Mouse (Mus musculus): Measurements from ENCODE around the gene Spint2. TPM values are rescaled to one million over a fixed set of nuclear protein-coding genes. Genes with fewer than 3 reads are reported as not detected.

Gene Spint2
- 75.5 and 79.3 TPM in 2 replicates for polyA plus RNA-seq (2016; fragmentation: Nextera tagmentation; extraction: Ambion mirVana)

DNA sequence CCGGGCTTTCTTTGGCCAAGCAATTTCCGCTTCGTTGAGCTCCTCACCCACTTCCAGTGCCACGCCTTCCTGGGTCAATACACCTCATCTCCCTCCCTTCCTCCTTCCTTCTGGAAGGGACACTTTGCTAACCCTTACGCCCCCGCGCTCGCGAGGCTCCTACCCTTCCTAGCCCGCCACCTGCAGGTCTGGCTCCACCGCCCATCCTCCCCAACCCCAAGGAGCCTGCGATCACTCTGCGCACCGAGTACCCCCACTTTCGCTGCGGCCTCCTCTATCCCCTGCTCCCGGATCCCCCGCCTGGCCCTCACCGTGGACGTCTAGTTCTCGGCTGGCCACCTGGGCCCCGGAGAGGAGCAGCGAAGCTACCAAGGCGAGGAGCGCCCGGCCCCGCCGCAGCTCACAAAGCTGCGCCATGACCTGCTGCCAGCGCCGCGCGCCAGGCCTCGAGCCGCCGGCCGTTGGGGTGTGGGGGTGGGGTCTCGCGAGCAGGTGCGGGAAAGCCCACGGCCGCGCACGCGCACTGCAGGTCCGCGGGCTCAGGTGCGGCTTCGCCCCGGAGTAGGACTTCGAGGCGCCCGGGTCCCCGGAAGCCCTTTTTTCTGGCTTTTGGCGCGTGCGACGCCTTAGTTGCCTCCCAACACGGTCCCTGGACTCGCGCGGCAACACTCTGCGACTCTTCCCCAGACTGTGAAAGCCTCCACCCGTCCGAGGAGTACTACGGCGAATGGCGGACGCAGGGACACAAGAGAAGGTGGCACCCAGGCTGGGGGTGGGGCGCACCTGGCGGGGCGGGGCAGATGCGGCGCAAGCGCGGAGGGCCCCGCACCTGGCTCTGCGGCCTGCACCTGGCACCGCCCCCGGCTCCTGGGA, at the start of gene Spint2:
Gene Spint2 (minus strand): TSS at position 712 of the 873 bp plus-strand sequence.
- WGBS: under 1% methylated on average over 80 of the region's 80 CpGs
- Histone ChIP-seq H3K27ac (replicated peaks) (peak within 1 kb of the TSS; percentile 85), H3K36me3 (replicated peaks) (no peaks in the 10 kb centered on the region), H3K4me1 (peaks cover 30% of the 10 kb centered on the region), H3K4me3 (peak within 1 kb of the TSS; percentile 76), H3K9me3 (no peaks in the 10 kb centered on the region), H3K27me3 (replicated peaks; ENCODE audit: low read depth, poor library complexity, severe bottlenecking) (peaks cover 69% of the 10 kb centered on the region)
- peak; percentile 78 for DNase-seq (ENCODE audit: low spot score)

- Histone ChIP-seq H3K27me3 (replicated peaks; ENCODE audit: low read depth, poor library complexity, severe bottlenecking) (no peaks in the 10 kb centered on the region), H3K4me1 (peaks cover 1% of the 10 kb centered on the region; the same call in 1 of the 2 replicates), H3K9me3 (no peaks in the 10 kb centered on the region), H3K4me3 (no peak overlapping the region), H3K27ac (replicated peaks) (no peak overlapping the region), H3K36me3 (replicated peaks) (peaks cover 77% of the 10 kb centered on the region)
- WGBS: 93% methylated on average over 16 of the region's 16 CpGs
- DNase-seq (ENCODE audit: low spot score): no peak
These were observed 47.3 kb upstream of the Spint2 start for GRCm38 (mm10) chr7:29328984-29329383.

- Histone ChIP-seq H3K36me3 (replicated peaks) (peaks cover 72% of the 10 kb centered on the region), H3K27ac (replicated peaks) (no peak overlapping the region), H3K4me1 (peaks cover 2% of the 10 kb centered on the region), H3K9me3 (no peaks in the 10 kb centered on the region), H3K27me3 (replicated peaks; ENCODE audit: low read depth, poor library complexity, severe bottlenecking) (no peaks in the 10 kb centered on the region), H3K4me3 (no peak overlapping the region)
- 89% methylated on average over 6 of the region's 6 CpGs for WGBS
- no peak for DNase-seq (ENCODE audit: low spot score)
These were observed 45.4 kb upstream of the Spint2 start for GRCm38 (mm10) chr7:29327087-29327486.

DNA sequence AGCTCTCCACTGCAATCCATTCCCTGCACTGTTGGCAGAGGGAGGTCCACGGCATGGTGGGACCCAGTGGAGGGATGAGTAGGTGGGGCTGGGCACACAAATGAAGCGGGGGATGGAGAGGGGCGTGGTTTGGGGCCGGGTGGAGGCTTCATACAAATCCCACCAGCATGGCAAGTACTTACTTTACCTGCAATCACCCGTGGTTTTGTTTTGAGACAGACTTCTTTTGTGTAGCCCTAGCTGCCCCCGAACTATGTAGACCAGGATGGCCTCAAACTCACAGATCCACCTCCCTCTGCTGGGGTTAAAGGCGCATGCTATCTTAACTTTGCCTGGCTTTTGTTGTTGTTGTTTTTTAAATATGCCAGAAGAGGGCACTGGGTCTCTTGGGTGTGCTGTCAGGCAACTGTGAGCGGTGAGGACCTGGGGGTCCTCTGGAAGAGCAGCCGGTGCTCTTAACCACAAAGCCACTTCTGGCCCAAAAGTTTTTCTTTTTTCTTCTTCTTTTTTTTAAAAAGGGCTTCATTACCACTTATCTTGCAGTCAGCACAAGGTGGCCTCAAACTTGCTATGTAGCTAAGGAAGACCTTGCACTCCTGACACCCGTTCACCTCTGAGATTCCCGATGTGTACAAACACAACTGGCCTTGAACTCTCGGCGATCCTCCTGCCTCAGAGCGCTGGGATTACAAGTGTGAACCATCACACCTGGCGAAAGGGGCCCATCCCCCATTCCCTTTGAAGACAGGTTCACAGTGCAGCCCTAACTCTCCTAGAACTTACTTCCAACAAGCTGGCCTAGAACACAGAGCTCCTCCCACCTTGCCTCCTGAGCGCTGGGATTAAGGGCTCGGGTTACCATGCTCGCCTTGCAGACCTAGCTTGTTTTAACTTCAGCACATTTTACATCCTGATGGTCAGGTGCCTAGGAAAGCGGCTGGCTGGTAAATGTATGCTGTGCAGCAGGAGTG, 37.9 kb upstream of the Spint2 start:
- peak; percentile 69 for DNase-seq (ENCODE audit: low spot score)
- 8% methylated on average over 19 of the region's 19 CpGs for WGBS
- Histone ChIP-seq H3K9me3 (no peaks in the 10 kb centered on the region), H3K4me3 (peak overlapping the region; percentile 52), H3K36me3 (replicated peaks) (peaks cover 38% of the 10 kb centered on the region), H3K27me3 (replicated peaks; ENCODE audit: low read depth, poor library complexity, severe bottlenecking) (no peaks in the 10 kb centered on the region), H3K27ac (replicated peaks) (peak overlapping the region; percentile 92), H3K4me1 (peaks cover 75% of the 10 kb centered on the region)

DNA sequence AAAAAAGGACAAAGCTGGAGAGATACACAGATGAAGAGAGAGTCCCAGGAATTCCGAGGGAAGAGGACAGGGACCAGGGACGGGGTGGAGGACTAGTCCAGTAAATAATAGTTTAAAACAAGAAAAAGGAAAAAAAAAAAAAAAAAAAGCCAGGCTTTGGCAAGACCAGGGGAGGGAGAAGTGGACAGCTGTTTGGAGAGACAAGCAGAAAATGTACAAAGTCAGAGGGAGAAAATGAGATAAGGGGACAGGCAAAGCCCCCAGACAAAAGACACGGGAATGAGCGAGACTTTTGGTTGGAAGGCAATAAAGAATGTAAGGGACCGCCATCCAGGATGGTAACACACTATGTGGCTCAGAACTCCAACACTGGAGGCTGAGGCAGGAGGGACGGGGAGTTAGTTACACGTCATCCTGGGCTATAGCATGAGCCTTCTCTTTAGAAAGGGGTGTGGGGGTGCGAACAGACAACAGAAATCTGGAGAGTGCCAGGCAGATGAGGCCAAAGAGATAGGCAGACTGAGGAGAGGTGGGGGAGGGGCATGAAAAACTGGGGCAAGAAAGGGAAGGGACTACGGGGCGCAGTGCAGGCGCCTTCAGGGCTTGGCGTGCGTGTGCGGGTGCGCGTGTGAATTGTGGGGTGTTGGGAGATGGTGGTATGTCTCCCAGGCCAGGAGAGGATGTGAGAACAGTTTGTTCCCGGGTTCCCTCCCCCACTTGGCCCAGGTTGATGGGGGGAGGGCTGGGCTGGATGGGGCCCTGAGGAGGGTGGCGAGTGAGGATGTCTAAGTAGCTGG, 36.6 kb upstream of the Spint2 start:
- peak overlapping the region; percentile 52 for H3K4me3 ChIP-seq
- peak; percentile 50 for DNase-seq (ENCODE audit: low spot score)
- WGBS: 4% methylated on average over 18 of the region's 18 CpGs
- no peaks in the 10 kb centered on the region for H3K9me3 ChIP-seq
- peak overlapping the region; percentile 92 for H3K27ac ChIP-seq (replicated peaks)
- no peaks in the 10 kb centered on the region for H3K27me3 ChIP-seq (replicated peaks; ENCODE audit: low read depth, poor library complexity, severe bottlenecking)
- H3K36me3 ChIP-seq (replicated peaks): peaks cover 35% of the 10 kb centered on the region
- peaks cover 86% of the 10 kb centered on the region for H3K4me1 ChIP-seq

- Histone ChIP-seq H3K36me3 (replicated peaks) (peaks cover 35% of the 10 kb centered on the region), H3K4me3 (peak overlapping the region; percentile 52), H3K27me3 (replicated peaks; ENCODE audit: low read depth, poor library complexity, severe bottlenecking) (no peaks in the 10 kb centered on the region), H3K27ac (replicated peaks) (peak overlapping the region; percentile 92), H3K9me3 (no peaks in the 10 kb centered on the region), H3K4me1 (peaks cover 94% of the 10 kb centered on the region)
- DNase-seq (ENCODE audit: low spot score): peak; percentile 92
- WGBS: 0% methylated on average over 2 of the region's 2 CpGs
These were observed 35.8 kb upstream of the Spint2 start for GRCm38 (mm10) chr7:29317558-29317957.

- H3K36me3 ChIP-seq (replicated peaks): peaks cover 38% of the 10 kb centered on the region
- H3K4me1 ChIP-seq: peaks cover 92% of the 10 kb centered on the region
- peak; percentile 82 for DNase-seq (ENCODE audit: low spot score)
- 2% methylated on average over 10 of the region's 10 CpGs for WGBS
- no peaks in the 10 kb centered on the region for H3K9me3 ChIP-seq
- H3K27ac ChIP-seq (replicated peaks): peak overlapping the region; percentile 92
- peak overlapping the region; percentile 52 for H3K4me3 ChIP-seq
- no peaks in the 10 kb centered on the region for H3K27me3 ChIP-seq (replicated peaks; ENCODE audit: low read depth, poor library complexity, severe bottlenecking)
These were observed 35.3 kb upstream of the Spint2 start for GRCm38 (mm10) chr7:29316976-29317375.

DNA sequence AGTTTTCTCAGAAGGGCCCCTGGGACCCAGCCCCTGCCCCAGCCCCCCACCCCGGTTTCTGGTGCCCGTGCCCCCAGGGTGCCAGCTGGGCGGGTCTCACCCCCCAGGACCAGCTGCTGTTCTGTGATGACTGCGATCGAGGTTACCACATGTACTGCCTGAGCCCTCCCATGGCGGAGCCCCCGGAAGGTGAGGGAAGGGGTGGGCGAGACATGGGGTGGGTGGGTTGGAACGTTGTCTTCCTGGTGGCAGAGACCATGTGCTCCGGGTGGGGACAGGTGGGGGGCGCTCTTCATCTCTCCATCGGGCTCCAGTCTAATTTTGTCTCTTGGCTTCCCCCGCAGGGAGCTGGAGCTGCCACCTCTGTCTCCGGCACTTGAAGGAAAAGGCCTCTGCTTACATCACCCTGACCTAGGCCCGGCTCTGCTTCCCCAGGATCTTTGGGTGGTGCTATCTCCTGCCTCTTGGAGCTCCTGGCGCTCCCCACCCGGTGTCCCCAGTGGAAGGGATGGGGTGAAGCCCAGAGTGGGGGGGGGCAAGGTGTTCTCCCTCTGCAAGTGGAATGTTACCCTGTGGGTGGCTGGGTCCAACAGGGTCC, 34.5 kb upstream of the Spint2 start:
- Histone ChIP-seq H3K27ac (replicated peaks) (peak overlapping the region; percentile 92), H3K27me3 (replicated peaks; ENCODE audit: low read depth, poor library complexity, severe bottlenecking) (peaks cover 3% of the 10 kb centered on the region; the same call in 1 of the 2 replicates), H3K4me3 (no peak overlapping the region), H3K36me3 (replicated peaks) (peaks cover 39% of the 10 kb centered on the region), H3K9me3 (no peaks in the 10 kb centered on the region), H3K4me1 (peaks cover 85% of the 10 kb centered on the region)
- DNase-seq (ENCODE audit: low spot score): no peak
- WGBS: 64% methylated on average over 17 of the region's 17 CpGs

DNA sequence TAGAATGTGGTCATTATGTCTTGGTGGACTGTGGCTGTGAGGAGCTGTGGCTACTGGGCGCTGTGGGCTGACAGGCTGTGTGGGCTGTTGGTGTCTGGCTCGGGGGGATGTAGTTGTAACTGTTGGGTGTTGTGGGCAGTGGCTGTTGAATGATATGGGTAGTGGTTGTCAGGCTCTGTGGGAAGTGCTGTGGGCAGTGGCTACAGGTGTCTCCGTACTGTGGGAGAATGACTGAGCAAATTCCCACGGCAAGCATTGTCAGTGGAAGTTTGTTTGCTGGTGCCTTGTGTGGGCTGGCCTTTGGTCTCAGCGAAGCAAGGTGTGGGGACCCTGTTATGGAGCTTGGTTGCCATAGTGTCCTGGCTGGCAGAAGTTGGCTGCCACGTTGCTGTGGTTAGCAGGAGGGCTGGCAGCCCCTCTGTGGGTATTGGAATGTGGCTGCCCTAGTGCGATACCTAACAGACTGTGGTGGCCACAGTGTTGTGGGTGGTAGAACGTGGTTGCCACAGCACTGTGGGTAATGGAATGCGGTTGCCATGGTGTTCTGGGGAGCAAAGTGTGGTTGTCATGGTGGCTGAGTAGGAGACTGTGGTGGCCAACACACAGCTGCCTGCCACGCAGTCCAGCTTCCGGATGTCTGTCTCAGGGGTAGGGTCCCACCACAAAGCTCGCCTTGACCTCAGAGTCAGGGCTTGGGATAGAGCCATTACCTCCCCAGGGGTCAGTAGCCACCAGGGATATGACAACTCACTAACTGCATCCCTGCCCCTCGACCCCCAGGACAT, 33.3 kb upstream of the Spint2 start:
- peaks cover 74% of the 10 kb centered on the region for H3K4me1 ChIP-seq
- DNase-seq (ENCODE audit: low spot score): peak; percentile 38
- 0 out of 2 replicates have a peak overlapping the region, but pooled peaks have one; percentile 9 for H3K4me3 ChIP-seq
- peaks cover 44% of the 10 kb centered on the region for H3K36me3 ChIP-seq (replicated peaks)
- H3K9me3 ChIP-seq: no peaks in the 10 kb centered on the region
- peaks cover 15% of the 10 kb centered on the region for H3K27me3 ChIP-seq (replicated peaks; ENCODE audit: low read depth, poor library complexity, severe bottlenecking)
- 85% methylated on average over 13 of the region's 13 CpGs for WGBS
- H3K27ac ChIP-seq (replicated peaks): peak overlapping the region; percentile 92

- H3K4me1 ChIP-seq: peaks cover 73% of the 10 kb centered on the region
- H3K4me3 ChIP-seq: peak overlapping the region; percentile 28; the same call in 1 of the 2 replicates
- H3K27ac ChIP-seq (replicated peaks): no peak overlapping the region; the same call in 1 of the 2 replicates
- WGBS: 46% methylated on average over 9 of the region's 9 CpGs
- no peaks in the 10 kb centered on the region for H3K9me3 ChIP-seq
- peaks cover 28% of the 10 kb centered on the region for H3K27me3 ChIP-seq (replicated peaks; ENCODE audit: low read depth, poor library complexity, severe bottlenecking)
- DNase-seq (ENCODE audit: low spot score): no peak
- peaks cover 44% of the 10 kb centered on the region for H3K36me3 ChIP-seq (replicated peaks)
These were observed 32.0 kb upstream of the Spint2 start for GRCm38 (mm10) chr7:29313572-29314261.

Data from embryonic facial prominence, embryonic 10.5 days (tissue).